Mouse (Mus musculus) c-Kit-positive CD71-positive TER-119-positive erythroid progenitor cells, embryonic 14.5 days (primary cell): ENCODE measurements around the gene Nup214.

Experiments
- DNase-seq: peaks from one replicate; pipeline ENCODE4 v3.0.0-alpha.2; 2013; ENCODE audit warnings: low spot score

Nup214 gene

DNA sequence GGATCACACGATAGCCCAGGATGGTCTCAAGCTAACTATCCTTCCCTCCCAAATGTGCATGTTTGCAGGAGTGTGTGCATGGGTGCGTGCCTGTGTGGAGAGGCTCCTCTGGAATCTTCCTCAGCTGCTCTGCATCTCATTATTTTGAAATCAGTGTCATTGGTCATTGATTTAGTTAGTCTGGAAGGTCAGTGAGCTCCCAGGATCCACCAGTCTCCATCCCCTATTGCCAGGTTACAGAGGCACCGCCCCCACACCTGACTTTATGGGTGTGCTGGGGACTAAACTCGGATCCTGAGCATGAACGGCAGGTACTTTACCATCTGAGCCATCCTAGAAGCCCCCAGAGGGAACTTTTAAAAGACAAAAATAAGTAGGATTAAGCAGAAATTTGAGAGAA is 128.7 kb downstream of the Nup214 start:
- DNase-seq = no peak

DNA sequence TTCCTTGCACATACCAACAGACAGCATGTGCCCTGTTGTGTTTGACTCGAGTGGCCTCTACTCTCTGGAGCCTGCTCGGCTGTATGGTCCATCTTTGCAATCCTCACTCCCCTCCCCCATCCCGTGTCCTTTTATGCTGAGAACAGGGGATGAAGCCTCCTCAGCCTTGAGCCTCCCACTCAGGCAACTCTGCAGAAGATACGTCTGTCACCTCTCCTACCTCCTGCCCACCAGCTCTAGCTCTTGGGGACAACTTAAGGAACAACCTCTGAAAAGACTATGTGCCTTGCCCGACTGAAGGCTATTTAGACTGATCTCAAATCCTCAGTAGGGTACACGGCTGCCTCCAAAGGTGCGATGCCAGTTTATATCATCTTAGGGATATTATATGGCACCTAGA is 129.3 kb downstream of the Nup214 start:
- no peak for DNase-seq
